Mouse (Mus musculus) C2C12 (cell line): ENCODE measurements around the gene Syt3.

Experiments
- CEBPB ChIP-seq: IDR thresholded peaks from one replicate; pipeline ENCODE4 v1.6.1; 2011; ENCODE audit warnings: low read depth, mild to moderate bottlenecking, control low read depth, moderate library complexity
- CTCF ChIP-seq: IDR thresholded peaks from one replicate; pipeline ENCODE4 v1.5.1; 2011; ENCODE audit not compliant: control insufficient read depth, insufficient read depth, insufficient read length
- USF1 ChIP-seq: IDR thresholded peaks from one replicate; pipeline ENCODE4 v1.6.1; 2011; ENCODE audit warnings: low read depth, mild to moderate bottlenecking, control low read depth, moderate library complexity

GRCm38 (mm10) chr7:44441180-44441579, 57.3 kb downstream of the Syt3 start:
- TF ChIP-seq CTCF (no peak), USF1 (no peak), CEBPB (no peak)
